Mouse (Mus musculus) kidney, postnatal 14 days (tissue): ENCODE results near the gene Magohb.

Experiments
- DNase-seq: peaks from one replicate; pipeline ENCODE4 v3.0.0; 2022; ENCODE audit warnings: mixed read lengths

The Magohb gene

DNA sequence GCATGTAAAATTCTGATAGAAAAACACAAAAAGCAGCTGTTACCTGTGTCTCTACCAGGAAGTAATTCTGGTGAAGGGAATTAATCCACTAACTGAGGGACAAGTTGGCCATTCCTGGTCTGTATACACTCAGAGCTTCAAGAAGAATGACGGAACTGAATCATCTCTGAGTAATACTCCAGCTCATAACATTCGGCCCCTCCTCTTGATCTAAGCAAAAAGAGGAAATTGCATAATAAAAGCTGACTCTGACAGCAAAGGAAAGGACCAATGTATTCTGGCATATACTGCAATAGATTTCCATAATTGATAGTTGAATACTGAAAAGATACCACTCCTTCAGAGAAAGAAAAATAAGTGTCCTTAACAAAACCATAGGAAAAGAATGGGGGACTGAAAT, 45.8 kb downstream of the Magohb start, which contains the start of gene Klra2:
TSS of gene Klra2 (minus strand) at position 157 of the 400 bp plus-strand sequence.
- no peak for DNase-seq

- no peak for DNase-seq
Observed at GRCm38 (mm10) chr6:131245081-131245480, 48.0 kb downstream of the Magohb start.
